Mouse (Mus musculus): ENCODE measurements around the gene Trim44. TPM values are rescaled to one million over a fixed set of nuclear protein-coding genes. Genes with fewer than 3 reads are reported as not detected.

The Trim44 gene
- polyA plus RNA-seq, 1 experiment from 2014 or later: 24.5 TPM

DNA sequence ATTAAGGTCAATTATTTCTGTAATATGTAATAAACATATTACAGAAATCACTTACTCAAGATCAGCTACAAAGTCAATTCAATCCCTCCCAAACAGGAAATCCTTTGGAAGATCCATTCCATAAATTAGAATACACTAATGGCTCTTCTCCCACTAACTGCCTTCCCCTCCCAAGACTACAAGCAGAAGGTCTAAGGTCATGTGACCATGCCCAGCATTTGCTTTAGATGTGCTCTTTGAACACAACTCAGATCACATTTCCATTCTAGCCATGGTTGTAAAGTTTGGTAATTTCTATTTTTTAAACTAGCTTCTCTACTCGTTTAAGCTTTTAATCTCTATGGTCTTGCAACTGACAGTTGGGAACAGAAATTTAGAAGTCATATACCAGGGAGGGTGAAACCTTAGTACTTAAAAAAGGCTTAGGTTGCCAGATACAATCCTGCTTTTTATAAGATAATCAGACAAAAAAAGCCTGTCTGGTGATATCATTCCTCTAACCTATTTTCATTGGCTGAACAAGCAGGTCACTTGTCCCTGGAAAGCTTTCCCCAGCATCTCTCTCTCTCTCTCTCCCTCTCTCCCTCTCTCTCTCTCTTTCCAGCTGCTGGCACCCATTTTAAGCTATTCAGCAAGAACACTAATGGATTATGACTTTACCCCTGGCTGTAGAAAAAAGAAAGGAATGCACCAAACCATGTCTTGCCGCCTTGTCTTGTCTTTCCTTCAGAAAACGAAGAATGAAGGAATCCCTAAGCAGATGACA, 24.4 kb downstream of the Trim44 start:
- DNase-seq (ENCODE audit: low spot score) (no peak), ATAC-seq (replicated peaks; ENCODE audit: low FRiP score, low read depth) (no peak)
- WGBS: 48% methylated on average over 3 of the region's 3 CpGs
- H3K27ac ChIP-seq: no peak overlapping the region
- no peaks in the 10 kb centered on the region for H3K27me3 ChIP-seq (ENCODE audit: insufficient read depth, low read length)
- H3K9ac ChIP-seq (ENCODE audit: low read depth, low read length): no peak overlapping the region
- H3K4me1 ChIP-seq (replicated peaks; ENCODE audit: insufficient read depth, low read length): peaks cover 3% of the 10 kb centered on the region; the same call in 1 of the 2 replicates
- H3K4me2 ChIP-seq (ENCODE audit: low read length): no peak overlapping the region
- H3K4me3 ChIP-seq (replicated peaks; ENCODE audit: low read depth, low read length): no peak overlapping the region
- no peaks in the 10 kb centered on the region for H3K9me3 ChIP-seq (replicated peaks; ENCODE audit: low read length)
- H3K36me3 ChIP-seq (ENCODE audit: insufficient read depth, low read length): no peaks in the 10 kb centered on the region
- no peak for TF ChIP-seq CTCF (IDR thresholded peaks at IDR 0.05; ENCODE audit: low read depth)

DNA sequence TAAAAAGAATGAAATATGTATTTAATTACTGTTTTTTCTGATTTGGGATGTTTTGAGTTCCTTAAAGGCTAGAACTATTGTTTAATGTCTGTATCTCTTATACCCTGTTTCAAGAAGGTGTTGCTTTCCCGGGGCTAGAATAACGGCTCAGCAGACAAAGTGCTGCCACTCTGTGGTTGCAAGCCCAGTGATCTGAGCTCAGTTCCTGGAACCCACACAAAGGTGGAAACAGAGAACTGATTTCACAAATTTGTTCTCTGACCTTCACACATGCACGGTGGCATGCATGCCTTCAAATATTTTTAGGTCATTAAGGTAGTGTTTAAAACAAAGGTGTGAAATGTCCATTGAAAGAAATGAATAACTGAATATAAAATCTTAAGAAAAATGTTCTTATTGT, 25.1 kb downstream of the Trim44 start:
- ATAC-seq (replicated peaks; ENCODE audit: low FRiP score, low read depth): no peak
- Histone ChIP-seq H3K4me3 (replicated peaks; ENCODE audit: low read depth, low read length) (no peak overlapping the region), H3K27ac (no peak overlapping the region), H3K27me3 (ENCODE audit: insufficient read depth, low read length) (no peaks in the 10 kb centered on the region), H3K4me1 (replicated peaks; ENCODE audit: insufficient read depth, low read length) (peaks cover 3% of the 10 kb centered on the region; the same call in 1 of the 2 replicates), H3K9me3 (replicated peaks; ENCODE audit: low read length) (no peaks in the 10 kb centered on the region), H3K9ac (ENCODE audit: low read depth, low read length) (no peak overlapping the region), H3K36me3 (ENCODE audit: insufficient read depth, low read length) (no peaks in the 10 kb centered on the region), H3K4me2 (ENCODE audit: low read length) (no peak overlapping the region)
- WGBS: 62% methylated on average over 3 of the region's 3 CpGs
- TF ChIP-seq CTCF (IDR thresholded peaks at IDR 0.05; ENCODE audit: low read depth): 0 out of 2 replicates have a peak, but pooled peaks have one; percentile 11
- DNase-seq (ENCODE audit: low spot score): no peak

DNA sequence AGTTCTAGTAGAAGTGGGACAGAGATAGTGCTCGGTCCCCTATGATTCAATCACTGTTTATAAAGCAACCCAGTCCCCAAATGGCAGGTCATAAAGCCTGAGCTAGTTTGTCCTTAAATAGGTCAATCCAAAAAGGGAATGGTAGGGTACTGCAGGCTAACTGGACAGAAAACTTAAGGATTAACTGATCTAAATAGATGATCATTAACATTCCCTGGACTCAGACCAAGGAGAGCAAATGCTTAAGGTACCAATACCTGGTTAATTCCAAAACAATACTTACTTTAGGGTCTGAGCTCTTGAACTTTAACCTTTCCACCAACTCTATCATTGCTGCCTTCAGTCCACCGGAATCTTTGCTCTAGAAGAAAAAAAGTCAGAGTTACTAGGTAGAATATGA, 27.0 kb downstream of the Trim44 start:
- H3K27ac ChIP-seq: no peak overlapping the region
- DNase-seq (ENCODE audit: low spot score): no peak
- no peak overlapping the region for H3K9ac ChIP-seq (ENCODE audit: low read depth, low read length)
- peaks cover 3% of the 10 kb centered on the region; the same call in 1 of the 2 replicates for H3K4me1 ChIP-seq (replicated peaks; ENCODE audit: insufficient read depth, low read length)
- TF ChIP-seq CTCF (IDR thresholded peaks at IDR 0.05; ENCODE audit: low read depth): no peak
- no peaks in the 10 kb centered on the region for H3K36me3 ChIP-seq (ENCODE audit: insufficient read depth, low read length)
- no peak for ATAC-seq (replicated peaks; ENCODE audit: low FRiP score, low read depth)
- no peak overlapping the region for H3K4me3 ChIP-seq (replicated peaks; ENCODE audit: low read depth, low read length)
- H3K9me3 ChIP-seq (replicated peaks; ENCODE audit: low read length): no peaks in the 10 kb centered on the region
- WGBS: 77% methylated on average over 2 of the region's 2 CpGs
- no peak overlapping the region for H3K4me2 ChIP-seq (ENCODE audit: low read length)
- H3K27me3 ChIP-seq (ENCODE audit: insufficient read depth, low read length): no peaks in the 10 kb centered on the region

DNA sequence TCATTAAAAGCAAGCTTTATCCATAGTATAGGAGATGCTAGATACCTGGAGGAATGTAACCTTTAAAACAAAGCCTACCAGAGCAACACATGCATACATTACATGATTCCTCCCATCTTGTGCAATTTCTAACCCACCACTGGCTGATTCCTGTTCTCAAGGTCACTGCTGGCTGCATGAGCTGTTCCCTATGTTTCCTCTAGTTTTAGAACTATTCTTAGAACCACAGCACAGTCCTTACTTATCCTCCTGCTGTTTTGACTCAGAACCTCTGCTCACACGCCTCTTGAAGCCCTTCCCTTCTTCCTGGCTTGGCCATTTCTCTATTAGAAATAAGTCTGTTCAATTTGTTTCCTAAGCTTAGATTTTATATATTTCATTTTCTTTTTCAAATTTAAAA, 28.7 kb downstream of the Trim44 start:
- ATAC-seq (replicated peaks; ENCODE audit: low FRiP score, low read depth) (no peak), DNase-seq (ENCODE audit: low spot score) (peak; percentile 37)
- Histone ChIP-seq H3K9me3 (replicated peaks; ENCODE audit: low read length) (no peaks in the 10 kb centered on the region), H3K27me3 (ENCODE audit: insufficient read depth, low read length) (no peaks in the 10 kb centered on the region), H3K9ac (ENCODE audit: low read depth, low read length) (no peak overlapping the region), H3K4me1 (replicated peaks; ENCODE audit: insufficient read depth, low read length) (0 out of 2 replicates have a peak, but pooled peaks cover 3% of the 10 kb centered on the region), H3K4me2 (ENCODE audit: low read length) (no peak overlapping the region), H3K27ac (peak overlapping the region; percentile 42; the same call in 1 of the 2 replicates), H3K36me3 (ENCODE audit: insufficient read depth, low read length) (no peaks in the 10 kb centered on the region), H3K4me3 (replicated peaks; ENCODE audit: low read depth, low read length) (no peak overlapping the region)
- WGBS: 72% methylated on average over 1 of the region's 1 CpGs
- no peak for TF ChIP-seq CTCF (IDR thresholded peaks at IDR 0.05; ENCODE audit: low read depth)

DNA sequence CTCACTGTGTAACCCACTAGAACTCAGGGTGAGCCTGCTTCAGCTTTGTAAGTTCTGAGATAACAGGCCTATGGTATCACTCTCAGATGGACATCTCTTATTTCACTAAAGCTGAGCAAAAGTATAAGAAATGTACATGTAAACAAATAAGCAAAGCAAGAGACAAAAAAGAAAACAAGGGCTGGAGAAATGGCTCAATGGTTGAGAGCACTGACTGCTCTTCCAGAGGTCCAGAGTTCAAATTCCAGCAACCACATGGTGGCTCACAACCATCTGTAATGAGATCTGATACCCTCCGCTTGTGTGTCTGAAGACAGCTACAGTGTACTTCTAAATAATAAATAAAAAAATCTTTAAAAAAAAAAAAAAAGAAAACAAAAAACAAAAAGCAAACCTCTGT, 29.2 kb downstream of the Trim44 start:
- no peak for TF ChIP-seq CTCF (IDR thresholded peaks at IDR 0.05; ENCODE audit: low read depth)
- Histone ChIP-seq H3K4me1 (replicated peaks; ENCODE audit: insufficient read depth, low read length) (0 out of 2 replicates have a peak, but pooled peaks cover 3% of the 10 kb centered on the region), H3K9ac (ENCODE audit: low read depth, low read length) (no peak overlapping the region), H3K27ac (no peak overlapping the region), H3K9me3 (replicated peaks; ENCODE audit: low read length) (no peaks in the 10 kb centered on the region), H3K27me3 (ENCODE audit: insufficient read depth, low read length) (no peaks in the 10 kb centered on the region), H3K4me2 (ENCODE audit: low read length) (no peak overlapping the region), H3K4me3 (replicated peaks; ENCODE audit: low read depth, low read length) (no peak overlapping the region), H3K36me3 (ENCODE audit: insufficient read depth, low read length) (no peaks in the 10 kb centered on the region)
- WGBS: 88% methylated on average over 1 of the region's 1 CpGs
- DNase-seq (ENCODE audit: low spot score): no peak
- no peak for ATAC-seq (replicated peaks; ENCODE audit: low FRiP score, low read depth)

DNA sequence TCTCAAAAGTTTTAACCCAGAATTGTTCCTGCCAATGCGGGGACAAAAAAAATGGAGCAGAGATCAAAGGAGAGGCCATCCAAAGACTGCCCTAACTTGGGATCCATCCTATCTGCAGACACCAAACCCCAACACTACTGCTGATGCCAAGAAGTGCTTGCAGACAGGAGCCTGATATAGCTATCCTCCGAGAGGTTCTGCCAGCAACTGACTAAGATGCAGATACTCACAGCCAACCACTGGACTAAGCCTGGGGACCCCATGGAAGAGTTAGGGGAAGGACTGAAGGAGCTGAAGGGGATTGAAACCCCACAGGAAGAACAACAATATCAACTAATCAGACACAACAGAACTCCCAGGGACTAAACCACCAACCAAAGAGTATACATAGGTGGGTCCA, 30.3 kb downstream of the Trim44 start:
- Histone ChIP-seq H3K27ac (no peak overlapping the region), H3K4me1 (replicated peaks; ENCODE audit: insufficient read depth, low read length) (no peaks in the 10 kb centered on the region), H3K9me3 (replicated peaks; ENCODE audit: low read length) (no peaks in the 10 kb centered on the region), H3K27me3 (ENCODE audit: insufficient read depth, low read length) (no peaks in the 10 kb centered on the region), H3K36me3 (ENCODE audit: insufficient read depth, low read length) (no peaks in the 10 kb centered on the region), H3K4me3 (replicated peaks; ENCODE audit: low read depth, low read length) (no peak overlapping the region), H3K4me2 (ENCODE audit: low read length) (no peak overlapping the region), H3K9ac (ENCODE audit: low read depth, low read length) (no peak overlapping the region)
- 98% methylated on average over 2 of the region's 2 CpGs for WGBS
- no peak for DNase-seq (ENCODE audit: low spot score)
- TF ChIP-seq CTCF (IDR thresholded peaks at IDR 0.05; ENCODE audit: low read depth): no peak
- no peak for ATAC-seq (replicated peaks; ENCODE audit: low FRiP score, low read depth)
